Mouse (Mus musculus): ENCODE results near the gene Dock7. TPM values are rescaled to one million over a fixed set of nuclear protein-coding genes. Genes with fewer than 3 reads are reported as not detected.
"Not testable (repeated sequence)": the region's sequence is repeated elsewhere in the genome, so short reads cannot be mapped to it uniquely, and the experiment has no call there.

Dock7 gene
- polyA plus RNA-seq, 1 experiment: not detected

DNA sequence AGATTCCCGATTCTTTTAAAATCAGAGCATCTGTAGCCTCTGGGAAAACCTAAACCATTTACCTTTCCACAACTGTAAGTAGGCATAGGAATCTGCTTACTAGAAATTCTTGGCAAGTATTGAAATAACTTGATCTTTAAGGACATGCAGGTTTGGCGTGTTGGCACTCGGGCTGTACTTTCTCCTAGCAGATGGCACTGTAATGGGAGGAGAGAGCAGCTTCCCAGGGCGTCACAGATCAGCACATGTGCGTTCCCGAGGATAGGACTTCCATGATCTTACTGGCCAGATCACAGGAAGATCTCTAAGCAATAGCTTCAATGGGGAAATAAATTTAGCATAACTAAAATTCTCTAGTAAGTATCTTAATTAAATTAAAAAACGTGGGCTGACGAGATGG is 164.7 kb downstream of the Dock7 start:
- no peaks in the 10 kb centered on the region for H3K4me1 ChIP-seq (ENCODE audit: control insufficient read depth, insufficient read depth, low read length)
- no peak overlapping the region for H3K4me3 ChIP-seq (ENCODE audit: insufficient read depth, low read depth, low read length)
- no peak overlapping the region for H3K27ac ChIP-seq (ENCODE audit: insufficient read depth, low read depth, low read length)
- 95% methylated on average over 8 of the region's 8 CpGs for WGBS
- TF ChIP-seq CTCF (IDR thresholded peaks at IDR 0.05; ENCODE audit: insufficient read depth, low read depth, low read length) (no peak), POLR2A (IDR thresholded peaks at IDR 0.05; ENCODE audit: insufficient read depth, low read depth, low read length) (no peak)

- Histone ChIP-seq H3K4me3 (ENCODE audit: insufficient read depth, low read depth, low read length) (no peak overlapping the region), H3K4me1 (ENCODE audit: control insufficient read depth, insufficient read depth, low read length) (no peaks in the 10 kb centered on the region), H3K27ac (ENCODE audit: insufficient read depth, low read depth, low read length) (no peak overlapping the region)
- TF ChIP-seq CTCF (IDR thresholded peaks at IDR 0.05; ENCODE audit: insufficient read depth, low read depth, low read length): no peak
These were observed 170.2 kb downstream of the Dock7 start for GRCm38 (mm10) chr4:98950563-98950962.

- H3K4me1 ChIP-seq (ENCODE audit: control insufficient read depth, insufficient read depth, low read length); H3K4me3 ChIP-seq (ENCODE audit: insufficient read depth, low read depth, low read length); H3K27ac ChIP-seq (ENCODE audit: insufficient read depth, low read depth, low read length): not testable (repeated sequence)
- WGBS: 92% methylated on average over 6 of the region's 6 CpGs
These were observed 182.5 kb downstream of the Dock7 start for GRCm38 (mm10) chr4:98938210-98938609.

GRCm38 (mm10) chr4:98936036-98936435 is 184.7 kb downstream of the Dock7 start:
- H3K4me3 ChIP-seq (ENCODE audit: insufficient read depth, low read depth, low read length): no peak overlapping the region
- WGBS: 93% methylated on average over 6 of the region's 6 CpGs
- TF ChIP-seq CTCF (IDR thresholded peaks at IDR 0.05; ENCODE audit: insufficient read depth, low read depth, low read length) (no peak), POLR2A (IDR thresholded peaks at IDR 0.05; ENCODE audit: insufficient read depth, low read depth, low read length) (no peak)
- H3K27ac ChIP-seq (ENCODE audit: insufficient read depth, low read depth, low read length): no peak overlapping the region
- H3K4me1 ChIP-seq (ENCODE audit: control insufficient read depth, insufficient read depth, low read length): no peaks in the 10 kb centered on the region

DNA sequence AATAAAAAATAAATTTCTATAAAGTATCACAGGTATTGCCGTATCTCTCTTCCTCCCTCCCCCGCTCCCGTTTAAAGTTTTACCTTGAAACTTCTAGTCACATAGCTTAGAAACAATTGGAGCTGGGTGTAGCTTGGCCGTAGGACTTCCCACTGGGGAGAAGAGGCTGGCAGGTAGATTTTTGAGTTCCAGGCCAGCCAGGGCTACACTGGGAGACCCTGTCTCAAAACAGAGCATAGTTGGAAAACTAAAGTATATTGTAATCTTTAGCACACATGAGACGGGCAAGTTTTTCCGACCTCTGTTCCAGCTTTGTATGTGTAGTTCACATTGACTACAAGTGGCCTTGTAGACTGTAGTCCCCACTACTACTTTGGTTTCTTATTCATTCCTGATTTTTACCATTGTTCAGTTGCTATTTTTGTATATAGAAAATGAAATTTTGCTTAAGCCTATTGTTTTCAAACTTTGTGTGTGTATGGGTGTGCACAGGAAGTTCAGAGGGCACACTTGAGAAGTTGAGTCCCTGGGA is 195.4 kb downstream of the Dock7 start:
- Histone ChIP-seq H3K27ac (ENCODE audit: insufficient read depth, low read depth, low read length) (no peak overlapping the region), H3K4me3 (ENCODE audit: insufficient read depth, low read depth, low read length) (no peak overlapping the region), H3K4me1 (ENCODE audit: control insufficient read depth, insufficient read depth, low read length) (peaks cover 7% of the 10 kb centered on the region; the same call in 1 of the 2 replicates)
- no peak for TF ChIP-seq CTCF (IDR thresholded peaks at IDR 0.05; ENCODE audit: insufficient read depth, low read depth, low read length)
- no peak for TF ChIP-seq POLR2A (IDR thresholded peaks at IDR 0.05; ENCODE audit: insufficient read depth, low read depth, low read length)
- WGBS: 34% methylated on average over 6 of the region's 6 CpGs

GRCm38 (mm10) chr4:98924906-98925178 is 195.9 kb downstream of the Dock7 start:
- 6% methylated on average over 2 of the region's 2 CpGs for WGBS
- TF ChIP-seq POLR2A (IDR thresholded peaks at IDR 0.05; ENCODE audit: insufficient read depth, low read depth, low read length): no peak
- no peak for TF ChIP-seq CTCF (IDR thresholded peaks at IDR 0.05; ENCODE audit: insufficient read depth, low read depth, low read length)
- Histone ChIP-seq H3K4me1 (ENCODE audit: control insufficient read depth, insufficient read depth, low read length) (peaks cover 7% of the 10 kb centered on the region; the same call in 1 of the 2 replicates), H3K4me3 (ENCODE audit: insufficient read depth, low read depth, low read length) (peak overlapping the region; percentile 72), H3K27ac (ENCODE audit: insufficient read depth, low read depth, low read length) (no peak overlapping the region)

GRCm38 (mm10) chr4:98924071-98924905 is 196.4 kb downstream of the Dock7 start:
- TF ChIP-seq POLR2A (IDR thresholded peaks at IDR 0.05; ENCODE audit: insufficient read depth, low read depth, low read length): 0 out of 2 replicates have a peak, but pooled peaks have one; percentile 9
- no peak for TF ChIP-seq CTCF (IDR thresholded peaks at IDR 0.05; ENCODE audit: insufficient read depth, low read depth, low read length)
- peak overlapping the region; percentile 72 for H3K4me3 ChIP-seq (ENCODE audit: insufficient read depth, low read depth, low read length)
- peak overlapping the region; percentile 98 for H3K27ac ChIP-seq (ENCODE audit: insufficient read depth, low read depth, low read length)
- WGBS: 1% methylated on average over 65 of the region's 66 CpGs
- peaks cover 7% of the 10 kb centered on the region; the same call in 1 of the 2 replicates for H3K4me1 ChIP-seq (ENCODE audit: control insufficient read depth, insufficient read depth, low read length)

DNA sequence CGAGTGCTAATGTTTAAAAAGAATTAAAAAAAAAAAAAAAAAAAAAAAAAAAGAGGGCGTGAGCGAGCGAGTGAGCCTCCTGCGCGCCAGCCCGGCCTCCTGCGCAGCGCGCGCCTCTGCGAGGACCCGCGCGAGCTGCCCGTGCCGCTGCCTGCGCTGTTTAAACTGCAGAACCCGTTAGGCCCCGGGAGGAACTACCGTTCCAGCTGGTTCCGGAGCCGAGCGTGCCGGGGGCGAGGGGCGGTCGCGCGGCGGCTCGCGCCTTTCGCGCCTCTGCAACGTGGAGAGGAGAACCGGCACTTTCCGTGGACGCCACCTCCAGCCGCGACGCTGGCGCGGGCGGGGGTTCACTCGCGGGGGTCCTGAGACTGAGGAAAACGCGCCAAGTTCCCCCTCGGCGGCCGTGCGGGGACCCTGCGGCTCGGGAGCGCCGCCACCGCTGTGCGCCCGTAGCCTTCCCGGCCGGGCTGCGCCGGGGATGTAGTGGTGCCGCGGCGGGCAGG is 197.1 kb downstream of the Dock7 start, which contains the start of gene Usp1:
TSS of gene Usp1 (plus strand) at position 243 of the 503 bp plus-strand sequence.
- H3K27ac ChIP-seq (ENCODE audit: insufficient read depth, low read depth, low read length): peak within 1 kb of the TSS; percentile 98
- peaks cover 7% of the 10 kb centered on the region; the same call in 1 of the 2 replicates for H3K4me1 ChIP-seq (ENCODE audit: control insufficient read depth, insufficient read depth, low read length)
- under 1% methylated on average over 67 of the region's 67 CpGs for WGBS
- no peak for TF ChIP-seq POLR2A (IDR thresholded peaks at IDR 0.05; ENCODE audit: insufficient read depth, low read depth, low read length)
- TF ChIP-seq CTCF (IDR thresholded peaks at IDR 0.05; ENCODE audit: insufficient read depth, low read depth, low read length): no peak
- peak within 1 kb of the TSS; percentile 72 for H3K4me3 ChIP-seq (ENCODE audit: insufficient read depth, low read depth, low read length)

All from olfactory bulb, adult 2 months (tissue).